Mouse (Mus musculus): ENCODE measurements around the gene Aldh3b3.

DNA sequence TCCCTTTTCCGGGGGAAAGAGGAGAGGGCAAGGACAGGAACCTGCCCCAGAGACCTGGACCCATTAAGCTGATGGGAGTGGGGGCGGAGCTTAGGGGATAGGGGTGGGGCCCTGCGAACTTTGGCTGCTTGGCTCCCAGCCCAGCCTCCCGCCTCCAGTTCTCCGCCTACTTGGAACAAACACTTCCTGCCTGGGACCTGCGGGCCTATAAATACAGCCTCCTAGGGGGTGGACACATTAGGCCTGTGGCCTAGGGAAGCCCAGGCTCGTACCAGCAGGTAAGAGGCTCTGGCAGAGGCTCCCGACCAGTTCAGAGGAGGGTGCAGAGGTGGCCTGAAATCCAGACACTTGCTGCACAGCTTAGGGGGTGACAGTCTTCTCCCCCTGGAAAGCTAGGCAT lies 27.9 kb downstream of the Aldh3b3 start, which contains the start of gene Acy3:
- TF ChIP-seq CTCF (IDR thresholded peaks at IDR 0.05; ENCODE audit: low read depth, low read length) (no peak), POLR2A (IDR thresholded peaks at IDR 0.05; ENCODE audit: insufficient read depth, low read length) (peak; percentile 85)
